Mouse (Mus musculus): ENCODE data around the gene Atp1a1. TPM values are rescaled to one million over a fixed set of nuclear protein-coding genes. Genes with fewer than 3 reads are reported as not detected.

The Atp1a1 gene
- polyA plus RNA-seq (2014; fragmentation: Nextera tagmentation; extraction: Ambion mirVana): 404 and 434 TPM in 2 replicates

DNA sequence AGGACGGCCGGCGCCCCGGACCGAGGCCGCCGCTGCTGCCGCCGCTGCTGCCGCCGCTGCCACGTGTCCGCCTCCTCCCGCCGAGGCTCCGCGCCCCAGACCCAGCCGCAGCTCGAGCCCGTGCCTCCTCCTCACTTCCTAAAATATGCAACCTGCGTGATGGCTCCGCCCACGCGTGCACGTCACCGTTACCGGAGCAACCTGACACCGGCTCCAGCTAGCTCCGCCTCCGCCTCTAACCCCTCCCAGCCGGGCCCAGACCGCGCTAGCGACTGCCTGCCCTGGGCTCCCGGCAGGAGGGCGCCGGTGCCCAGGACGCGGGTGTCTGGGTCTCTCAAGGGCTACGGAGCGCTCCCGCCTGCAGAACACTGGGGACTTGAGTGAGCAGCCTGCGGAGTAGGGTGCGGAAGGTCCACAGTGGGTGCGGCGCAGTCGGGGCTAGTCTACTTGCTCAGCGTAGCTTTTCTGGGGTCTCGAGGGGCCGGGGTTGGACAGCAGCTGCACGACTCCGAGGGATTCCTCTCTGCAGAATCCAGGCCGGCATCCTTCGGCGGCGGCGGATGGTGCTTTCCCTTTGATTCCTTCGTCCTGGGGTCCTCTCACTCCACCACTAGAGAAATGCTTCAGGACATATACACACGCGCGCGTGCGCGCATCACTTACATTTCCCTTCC, at the start of gene Atp1a1:
Gene Atp1a1, minus strand, starts transcription at position 135 of the 674 bp plus-strand sequence.
- Histone ChIP-seq H3K9ac (ENCODE audit: low read depth, low read length) (peak within 1 kb of the TSS; percentile 100), H3K9me3 (replicated peaks; ENCODE audit: control insufficient read depth, low read length) (no peaks in the 10 kb centered on the region), H3K4me3 (ENCODE audit: low read depth, low read length) (peak within 1 kb of the TSS; percentile 98), H3K36me3 (ENCODE audit: control insufficient read depth, insufficient read depth, low read length) (no peaks in the 10 kb centered on the region), H3K4me2 (peak within 1 kb of the TSS; percentile 88), H3K27ac (ENCODE audit: low read depth, low read length) (peak within 1 kb of the TSS; percentile 100), H3K27me3 (ENCODE audit: control insufficient read depth, insufficient read depth, low read length) (no peaks in the 10 kb centered on the region), H3K4me1 (ENCODE audit: control insufficient read depth, insufficient read depth, low read length) (peaks cover 38% of the 10 kb centered on the region)
- peak; percentile 93 for ATAC-seq (replicated peaks; ENCODE audit: insufficient number of reproducible peaks, low FRiP score, low TSS enrichment)
- WGBS (ENCODE audit: insufficient replicate concordance): under 1% methylated on average over 61 of the region's 64 CpGs

GRCm38 (mm10) chr3:101653446-101653845, 49.0 kb upstream of the Atp1a1 start:
- Histone ChIP-seq H3K4me3 (ENCODE audit: low read depth, low read length) (no peak overlapping the region), H3K36me3 (ENCODE audit: control insufficient read depth, insufficient read depth, low read length) (no peaks in the 10 kb centered on the region), H3K27ac (ENCODE audit: low read depth, low read length) (no peak overlapping the region), H3K9me3 (replicated peaks; ENCODE audit: control insufficient read depth, low read length) (no peaks in the 10 kb centered on the region), H3K4me1 (ENCODE audit: control insufficient read depth, insufficient read depth, low read length) (no peaks in the 10 kb centered on the region), H3K4me2 (no peak overlapping the region), H3K27me3 (ENCODE audit: control insufficient read depth, insufficient read depth, low read length) (no peaks in the 10 kb centered on the region), H3K9ac (ENCODE audit: low read depth, low read length) (no peak overlapping the region)
- 38% methylated on average over 7 of the region's 7 CpGs for WGBS (ENCODE audit: insufficient replicate concordance)
- no peak for ATAC-seq (replicated peaks; ENCODE audit: insufficient number of reproducible peaks, low FRiP score, low TSS enrichment)

DNA sequence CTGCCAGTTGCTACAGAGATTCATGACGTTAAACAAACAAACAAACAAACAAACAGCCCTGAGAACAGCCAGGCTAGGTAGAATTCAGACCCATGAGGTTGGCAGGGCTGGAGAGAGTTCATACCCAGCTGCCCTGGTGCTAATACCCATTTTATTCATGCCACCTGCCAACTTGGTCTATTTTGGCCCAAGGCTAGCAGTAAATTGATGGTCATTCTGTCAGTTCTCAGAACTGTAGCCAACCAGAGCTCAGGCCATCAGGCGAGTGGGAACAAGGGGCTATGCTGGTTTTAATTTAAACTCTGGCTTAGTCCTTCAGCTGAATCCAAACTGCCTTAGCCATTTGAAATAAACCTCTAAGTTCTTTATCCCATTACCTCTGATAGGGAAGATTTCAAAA, 48.5 kb upstream of the Atp1a1 start:
- ATAC-seq (replicated peaks; ENCODE audit: insufficient number of reproducible peaks, low FRiP score, low TSS enrichment): no peak
- no peak overlapping the region for H3K4me2 ChIP-seq
- no peaks in the 10 kb centered on the region for H3K27me3 ChIP-seq (ENCODE audit: control insufficient read depth, insufficient read depth, low read length)
- no peaks in the 10 kb centered on the region for H3K4me1 ChIP-seq (ENCODE audit: control insufficient read depth, insufficient read depth, low read length)
- no peak overlapping the region for H3K9ac ChIP-seq (ENCODE audit: low read depth, low read length)
- WGBS (ENCODE audit: insufficient replicate concordance): 63% methylated on average over 2 of the region's 2 CpGs
- no peak overlapping the region for H3K4me3 ChIP-seq (ENCODE audit: low read depth, low read length)
- H3K9me3 ChIP-seq (replicated peaks; ENCODE audit: control insufficient read depth, low read length): no peaks in the 10 kb centered on the region
- H3K27ac ChIP-seq (ENCODE audit: low read depth, low read length): no peak overlapping the region
- H3K36me3 ChIP-seq (ENCODE audit: control insufficient read depth, insufficient read depth, low read length): no peaks in the 10 kb centered on the region

GRCm38 (mm10) chr3:101650328-101650727, 45.8 kb upstream of the Atp1a1 start:
- 66% methylated on average over 2 of the region's 2 CpGs for WGBS (ENCODE audit: insufficient replicate concordance)
- H3K27me3 ChIP-seq (ENCODE audit: control insufficient read depth, insufficient read depth, low read length): no peaks in the 10 kb centered on the region
- no peak for ATAC-seq (replicated peaks; ENCODE audit: insufficient number of reproducible peaks, low FRiP score, low TSS enrichment)

GRCm38 (mm10) chr3:101649271-101649670, 44.8 kb upstream of the Atp1a1 start:
- H3K4me3 ChIP-seq (ENCODE audit: low read depth, low read length): no peak overlapping the region

More at GRCm38 (mm10) chr3:101650328-101650727, 45.8 kb upstream of the Atp1a1 start:
- H3K36me3 ChIP-seq (ENCODE audit: control insufficient read depth, insufficient read depth, low read length): no peaks in the 10 kb centered on the region
- no peak overlapping the region for H3K27ac ChIP-seq (ENCODE audit: low read depth, low read length)
- H3K4me3 ChIP-seq (ENCODE audit: low read depth, low read length): no peak overlapping the region
- H3K9me3 ChIP-seq (replicated peaks; ENCODE audit: control insufficient read depth, low read length): no peaks in the 10 kb centered on the region
- H3K4me2 ChIP-seq: no peak overlapping the region
- H3K4me1 ChIP-seq (ENCODE audit: control insufficient read depth, insufficient read depth, low read length): 0 out of 2 replicates have a peak, but pooled peaks cover 3% of the 10 kb centered on the region
- H3K9ac ChIP-seq (ENCODE audit: low read depth, low read length): no peak overlapping the region

DNA sequence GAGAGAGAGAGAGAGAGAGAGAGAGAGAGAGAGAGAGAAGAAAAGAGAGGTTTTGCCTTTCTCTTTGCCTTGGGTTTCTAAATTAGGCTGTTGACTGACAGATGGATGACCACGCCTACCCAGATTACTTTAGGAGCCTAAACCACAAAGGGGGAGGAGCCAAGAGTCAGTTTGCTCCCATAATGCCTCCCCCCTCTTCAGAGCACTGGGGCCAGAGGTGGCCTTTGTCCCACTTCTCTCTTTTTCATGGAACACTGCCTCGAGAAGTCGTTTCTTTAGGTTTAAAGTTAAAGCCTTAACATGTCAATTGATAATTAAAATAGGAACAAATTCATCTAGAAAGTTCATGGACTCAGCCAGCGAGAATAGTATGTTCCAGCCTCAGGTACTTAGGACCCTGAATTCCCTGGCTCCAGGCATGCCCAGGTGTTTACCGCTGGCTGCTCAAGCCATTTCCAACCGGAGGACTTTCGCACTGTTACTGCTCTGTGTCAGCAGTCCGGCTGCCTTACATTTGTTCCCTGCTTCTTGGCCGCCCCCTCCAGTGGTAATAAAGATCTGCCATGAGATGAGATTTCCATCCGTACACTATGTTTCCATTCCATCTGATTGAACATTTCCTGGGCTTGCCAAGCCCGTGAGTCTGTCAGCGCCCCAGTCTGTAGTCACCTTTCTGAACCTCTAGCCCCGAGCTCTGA, 43.8 kb upstream of the Atp1a1 start:
- Histone ChIP-seq H3K4me2 (no peak overlapping the region), H3K27ac (ENCODE audit: low read depth, low read length) (no peak overlapping the region), H3K36me3 (ENCODE audit: control insufficient read depth, insufficient read depth, low read length) (no peaks in the 10 kb centered on the region), H3K4me3 (ENCODE audit: low read depth, low read length) (no peak overlapping the region), H3K9me3 (replicated peaks; ENCODE audit: control insufficient read depth, low read length) (no peaks in the 10 kb centered on the region), H3K4me1 (ENCODE audit: control insufficient read depth, insufficient read depth, low read length) (0 out of 2 replicates have a peak, but pooled peaks cover 3% of the 10 kb centered on the region), H3K27me3 (ENCODE audit: control insufficient read depth, insufficient read depth, low read length) (no peaks in the 10 kb centered on the region), H3K9ac (ENCODE audit: low read depth, low read length) (no peak overlapping the region)
- 72% methylated on average over 13 of the region's 13 CpGs for WGBS (ENCODE audit: insufficient replicate concordance)
- ATAC-seq (replicated peaks; ENCODE audit: insufficient number of reproducible peaks, low FRiP score, low TSS enrichment): no peak

More at GRCm38 (mm10) chr3:101649271-101649670, 44.8 kb upstream of the Atp1a1 start:
- Histone ChIP-seq H3K9me3 (replicated peaks; ENCODE audit: control insufficient read depth, low read length) (no peaks in the 10 kb centered on the region), H3K27me3 (ENCODE audit: control insufficient read depth, insufficient read depth, low read length) (no peaks in the 10 kb centered on the region), H3K4me1 (ENCODE audit: control insufficient read depth, insufficient read depth, low read length) (0 out of 2 replicates have a peak, but pooled peaks cover 3% of the 10 kb centered on the region), H3K4me2 (no peak overlapping the region), H3K36me3 (ENCODE audit: control insufficient read depth, insufficient read depth, low read length) (no peaks in the 10 kb centered on the region), H3K27ac (ENCODE audit: low read depth, low read length) (no peak overlapping the region), H3K9ac (ENCODE audit: low read depth, low read length) (no peak overlapping the region)
- no peak for ATAC-seq (replicated peaks; ENCODE audit: insufficient number of reproducible peaks, low FRiP score, low TSS enrichment)
- 55% methylated on average over 2 of the region's 2 CpGs for WGBS (ENCODE audit: insufficient replicate concordance)

DNA sequence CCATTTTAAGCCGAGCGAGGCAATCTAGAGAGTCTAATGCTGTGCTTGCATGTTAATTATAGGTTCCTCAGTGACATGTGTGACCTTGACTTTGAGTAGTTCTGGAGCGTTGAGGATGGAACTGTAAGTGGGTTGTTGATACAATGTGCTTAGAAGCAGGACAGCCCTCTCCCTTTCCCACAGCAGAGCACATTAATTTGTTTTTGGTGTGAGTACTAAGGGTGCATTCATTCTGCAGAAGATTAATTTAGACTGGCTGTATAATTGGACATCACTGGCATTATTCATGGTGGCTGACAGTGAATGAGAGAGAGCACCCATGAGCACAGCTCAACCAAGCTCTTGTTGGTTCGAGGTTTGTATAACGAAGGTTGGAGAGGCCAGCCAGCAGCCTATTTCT, 42.3 kb upstream of the Atp1a1 start:
- H3K4me2 ChIP-seq: no peak overlapping the region

GRCm38 (mm10) chr3:101645569-101646106, 41.2 kb upstream of the Atp1a1 start:
- Histone ChIP-seq H3K27ac (ENCODE audit: low read depth, low read length) (no peak overlapping the region), H3K4me2 (no peak overlapping the region), H3K4me3 (ENCODE audit: low read depth, low read length) (no peak overlapping the region), H3K27me3 (ENCODE audit: control insufficient read depth, insufficient read depth, low read length) (no peaks in the 10 kb centered on the region), H3K9ac (ENCODE audit: low read depth, low read length) (no peak overlapping the region), H3K9me3 (replicated peaks; ENCODE audit: control insufficient read depth, low read length) (no peaks in the 10 kb centered on the region), H3K36me3 (ENCODE audit: control insufficient read depth, insufficient read depth, low read length) (no peaks in the 10 kb centered on the region), H3K4me1 (ENCODE audit: control insufficient read depth, insufficient read depth, low read length) (0 out of 2 replicates have a peak, but pooled peaks cover 3% of the 10 kb centered on the region)
- 76% methylated on average over 1 of the region's 1 CpGs for WGBS (ENCODE audit: insufficient replicate concordance)
- ATAC-seq (replicated peaks; ENCODE audit: insufficient number of reproducible peaks, low FRiP score, low TSS enrichment): no peak

More for the DNA sequence above, 42.3 kb upstream of the Atp1a1 start:
- Histone ChIP-seq H3K9me3 (replicated peaks; ENCODE audit: control insufficient read depth, low read length) (no peaks in the 10 kb centered on the region), H3K27me3 (ENCODE audit: control insufficient read depth, insufficient read depth, low read length) (no peaks in the 10 kb centered on the region), H3K36me3 (ENCODE audit: control insufficient read depth, insufficient read depth, low read length) (no peaks in the 10 kb centered on the region), H3K4me3 (ENCODE audit: low read depth, low read length) (no peak overlapping the region), H3K27ac (ENCODE audit: low read depth, low read length) (no peak overlapping the region), H3K4me1 (ENCODE audit: control insufficient read depth, insufficient read depth, low read length) (0 out of 2 replicates have a peak, but pooled peaks cover 3% of the 10 kb centered on the region), H3K9ac (ENCODE audit: low read depth, low read length) (no peak overlapping the region)
- WGBS (ENCODE audit: insufficient replicate concordance): 56% methylated on average over 5 of the region's 5 CpGs
- ATAC-seq (replicated peaks; ENCODE audit: insufficient number of reproducible peaks, low FRiP score, low TSS enrichment): no peak

Measured in heart, embryonic 11.5 days (tissue).